Mouse (Mus musculus): ENCODE results near the gene Snrpd3.
"Not testable (repeated sequence)": the region's sequence is repeated elsewhere in the genome, so short reads cannot be mapped to it uniquely, and the experiment has no call there.

DNA sequence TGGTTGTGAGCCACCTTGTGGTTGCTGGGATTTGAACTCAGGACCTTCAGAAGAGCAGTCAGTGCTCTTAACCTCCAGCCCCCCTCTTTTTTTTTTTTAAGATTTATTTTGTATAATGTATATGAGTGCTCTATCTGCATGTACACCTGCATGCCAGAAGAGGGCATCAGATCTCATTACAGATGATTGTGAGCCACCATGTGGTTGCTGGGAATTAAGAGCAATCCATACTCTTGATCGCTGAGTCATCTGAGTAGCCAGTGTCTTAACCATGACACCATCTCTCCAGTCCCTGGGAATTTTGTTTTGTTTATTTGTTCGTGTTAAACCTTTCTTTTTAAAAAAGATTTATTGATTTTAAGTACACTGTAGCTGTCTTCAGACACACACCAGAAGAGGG lies 49.4 kb downstream of the Snrpd3 start:
- not testable (repeated sequence) for TF ChIP-seq CTCF (conservative IDR thresholded peaks at IDR 0.05; ENCODE audit: low read length); NANOG (IDR thresholded peaks at IDR 0.05; ENCODE audit: borderline replicate concordance, low read length)
